Mouse (Mus musculus) layer of hippocampus, adult 18-20 months (tissue): Measurements from ENCODE around the gene Itpkb. TPM values are rescaled to one million over a fixed set of nuclear protein-coding genes. Genes with fewer than 3 reads are reported as not detected.
A peak's percentile ranks its signal among the peaks of the same experiment; 100 is the strongest.

Experiments
- DNase-seq, 2 experiments: peaks; one replicate each; pipeline ENCODE4 v3.0.0; 2022; ENCODE audit warnings: low spot score in 2 of 2
- total RNA-seq, 2 experiments: library from RNA; stranded (reverse); gene quantifications; 2 replicates each; pipeline ENCODE4 v1.2.3; 2021

Gene Itpkb
- total RNA-seq, 2 experiments from 2014 or later = 27.2 to 27.4 TPM

DNA sequence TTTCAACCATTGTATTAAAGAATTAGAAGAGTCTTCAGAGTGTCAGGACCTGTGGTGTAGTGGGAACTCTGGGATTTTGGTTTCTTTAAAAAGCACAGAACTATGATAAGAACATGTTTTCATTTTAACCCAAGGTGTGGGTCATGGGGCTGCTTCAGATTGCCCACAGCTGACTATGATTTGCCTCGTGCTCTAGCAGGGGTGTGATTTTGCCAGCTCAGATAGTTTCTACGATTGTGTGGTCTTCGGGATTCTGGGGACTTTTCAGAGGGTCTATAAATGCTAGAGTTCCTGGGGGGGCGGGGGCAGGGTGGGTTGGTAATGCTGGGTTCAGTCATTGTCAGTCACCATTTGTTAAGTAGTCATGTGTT, 61.3 kb downstream of the Itpkb start:
- no peak for DNase-seq

GRCm38 (mm10) chr1:180392137-180392798, 62.0 kb downstream of the Itpkb start:
- DNase-seq = no peak

GRCm38 (mm10) chr1:180393017-180393797, 62.9 kb downstream of the Itpkb start:
- no peak for DNase-seq

DNA sequence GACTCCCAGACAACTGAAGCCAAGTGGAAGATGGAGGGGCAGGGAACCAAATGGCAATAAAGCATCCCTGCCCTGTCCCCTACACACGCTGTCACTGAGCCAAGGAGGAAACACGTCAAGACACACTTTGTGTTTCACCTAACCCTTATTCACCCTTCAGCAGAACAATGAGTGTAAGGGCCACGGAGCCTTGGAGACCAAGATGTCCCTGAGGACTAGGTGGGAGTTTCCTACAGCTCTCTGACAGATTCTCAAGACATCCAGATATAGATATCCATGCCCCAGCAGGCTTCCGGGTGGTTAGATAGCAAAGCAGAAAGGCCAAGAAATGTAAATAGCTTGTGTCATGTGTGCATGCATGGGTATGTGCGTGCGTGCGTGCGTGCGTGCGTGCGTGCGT, 63.6 kb downstream of the Itpkb start:
- DNase-seq = no peak

DNA sequence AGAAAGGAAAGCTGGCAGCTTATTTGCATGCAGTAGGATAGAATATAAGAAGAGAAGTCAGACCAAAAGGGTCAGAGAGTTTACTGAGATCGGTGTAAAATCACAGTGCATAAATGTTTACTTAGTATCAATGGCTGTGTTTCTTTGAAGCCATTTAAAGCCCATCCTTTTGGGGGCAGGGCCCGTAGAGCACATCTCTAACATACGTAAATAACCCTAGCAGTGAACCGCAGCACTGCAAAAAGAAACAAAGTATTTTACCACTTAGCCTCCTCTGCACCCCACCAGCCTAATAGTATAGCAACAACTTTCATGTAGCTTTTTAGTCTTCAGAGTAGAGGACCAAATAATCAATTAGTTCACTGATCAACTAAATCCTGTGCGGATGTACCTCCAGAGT, 67.4 kb downstream of the Itpkb start:
- no peak for DNase-seq

DNA sequence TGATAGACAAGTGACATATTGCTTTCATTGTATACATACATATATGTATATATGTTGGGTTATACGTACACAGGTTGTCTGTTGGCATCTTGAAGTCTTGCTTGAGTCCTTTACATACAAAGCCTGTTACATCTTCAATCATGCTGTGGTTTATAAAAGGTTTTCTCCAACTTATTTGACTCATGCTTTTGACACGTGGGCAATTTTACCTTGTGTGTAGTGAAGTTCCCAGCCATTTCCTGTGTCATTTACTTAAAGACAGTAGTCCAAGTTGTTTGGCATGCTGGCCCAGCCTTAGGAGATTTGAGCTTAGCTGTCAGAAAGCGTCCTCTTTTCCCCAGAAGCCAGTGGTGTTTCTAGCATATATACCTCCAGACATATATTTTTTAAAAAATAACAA, 68.2 kb downstream of the Itpkb start:
- no peak for DNase-seq

DNA sequence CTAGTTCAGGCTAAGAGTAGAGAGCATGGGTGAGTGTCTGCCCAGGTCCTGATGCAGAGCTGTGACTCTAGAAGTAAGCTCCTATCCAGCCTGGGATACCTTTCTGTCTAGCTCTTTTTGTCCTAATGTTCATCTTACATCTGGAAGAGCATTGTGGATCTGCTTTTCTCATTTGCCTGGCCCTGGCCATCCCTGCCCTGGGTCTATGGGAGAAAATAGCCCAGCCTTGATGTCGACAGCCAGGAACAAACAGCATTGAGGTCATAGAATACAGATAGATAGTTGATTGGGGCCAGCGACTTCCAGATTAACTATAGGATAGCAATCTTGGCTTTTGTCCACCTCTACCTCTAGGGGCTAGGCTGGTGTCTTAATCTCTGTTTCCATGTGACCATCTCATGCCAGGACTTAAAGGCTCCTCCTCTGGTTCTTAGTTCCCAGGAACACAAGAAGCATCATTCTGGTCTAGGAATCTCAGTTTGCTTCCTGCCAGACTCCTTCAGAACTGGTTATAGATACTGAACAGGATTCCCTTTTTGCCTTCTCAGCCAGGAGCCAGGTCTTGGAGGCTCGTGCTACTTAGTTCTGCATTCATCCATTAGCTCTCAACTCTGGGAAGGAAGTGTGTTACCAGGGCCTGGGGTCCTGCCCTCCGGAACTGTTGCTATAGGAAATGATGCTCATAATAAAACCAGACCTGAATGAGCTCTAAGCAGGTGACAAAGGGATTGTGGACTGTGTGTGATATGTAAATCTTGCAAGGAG, 70.6 kb downstream of the Itpkb start:
- no peak for DNase-seq

DNA sequence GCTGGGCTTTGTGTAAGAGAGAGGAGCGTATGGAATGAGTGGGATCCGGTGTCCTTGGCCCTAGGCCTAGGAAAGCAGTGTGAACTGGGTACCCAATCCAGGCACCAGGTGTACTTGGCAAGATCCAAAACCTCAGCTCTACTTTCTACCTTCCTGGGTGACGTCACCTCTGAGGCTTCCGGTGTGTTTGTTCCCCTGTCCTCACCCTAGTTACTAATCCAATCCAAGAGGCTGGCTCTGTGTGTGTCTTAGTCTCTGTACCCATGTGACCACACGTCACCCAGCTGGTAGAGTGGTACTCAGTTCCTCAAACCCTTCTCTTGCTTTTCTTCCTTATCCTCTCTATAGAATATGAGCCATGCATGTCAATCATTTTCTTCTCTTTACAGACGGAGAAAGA, 71.4 kb downstream of the Itpkb start:
- no peak for DNase-seq

DNA sequence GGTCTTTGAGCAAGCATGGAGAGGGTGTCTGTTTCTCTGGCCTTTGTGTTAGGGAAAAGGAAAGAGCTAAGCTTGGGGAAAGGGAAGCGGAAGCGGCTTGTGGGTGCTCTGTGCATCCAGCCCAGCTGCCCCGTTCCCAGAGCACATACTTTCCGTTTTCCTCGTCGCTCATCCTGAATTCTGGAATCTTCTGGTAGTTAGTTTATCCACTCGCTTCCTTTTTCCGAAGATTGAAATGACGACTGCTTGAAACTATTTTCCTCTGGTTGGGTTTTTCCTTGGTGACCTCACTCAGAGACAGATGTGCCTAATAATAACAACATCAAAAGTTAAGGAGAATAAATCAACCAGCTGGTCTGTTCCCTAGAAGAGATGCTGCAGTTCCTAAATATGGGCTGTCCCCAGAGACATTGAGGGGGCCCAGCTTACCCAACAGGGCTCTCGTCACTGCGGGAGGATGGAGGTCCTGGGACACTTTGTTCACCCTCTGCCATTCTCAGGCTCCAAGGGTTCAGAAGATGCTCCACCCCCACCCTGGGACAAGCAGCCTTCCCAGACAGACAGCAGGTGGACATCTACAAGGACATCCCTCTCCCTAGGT, 72.3 kb downstream of the Itpkb start:
- DNase-seq = no peak

DNA sequence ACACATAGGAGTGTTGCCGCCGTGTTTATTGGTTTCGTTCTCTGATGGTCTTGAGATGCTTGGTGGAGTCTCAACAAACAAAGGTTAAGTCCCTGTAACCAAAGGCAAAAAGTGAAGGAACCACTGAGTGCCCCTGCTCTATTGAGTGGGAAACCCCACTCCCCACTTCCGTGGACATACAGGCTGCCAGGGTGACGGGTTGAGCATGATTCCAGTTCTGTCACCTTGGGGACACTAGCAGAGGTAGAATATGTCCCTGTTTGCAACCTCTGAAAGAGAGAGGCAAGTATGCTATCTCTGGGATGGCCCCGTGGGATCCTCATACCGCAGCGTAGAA, 73.0 kb downstream of the Itpkb start:
- DNase-seq = no peak

GRCm38 (mm10) chr1:180403694-180404606, 73.7 kb downstream of the Itpkb start:
- DNase-seq = peak in 1 of 2 experiments; percentile 5

- no peak for DNase-seq
Observed at GRCm38 (mm10) chr1:180404706-180405105, 74.4 kb downstream of the Itpkb start.

GRCm38 (mm10) chr1:180405576-180406335, 75.5 kb downstream of the Itpkb start:
- DNase-seq = no peak

- no peak for DNase-seq
Observed at GRCm38 (mm10) chr1:180406336-180407035, 76.2 kb downstream of the Itpkb start.

DNA sequence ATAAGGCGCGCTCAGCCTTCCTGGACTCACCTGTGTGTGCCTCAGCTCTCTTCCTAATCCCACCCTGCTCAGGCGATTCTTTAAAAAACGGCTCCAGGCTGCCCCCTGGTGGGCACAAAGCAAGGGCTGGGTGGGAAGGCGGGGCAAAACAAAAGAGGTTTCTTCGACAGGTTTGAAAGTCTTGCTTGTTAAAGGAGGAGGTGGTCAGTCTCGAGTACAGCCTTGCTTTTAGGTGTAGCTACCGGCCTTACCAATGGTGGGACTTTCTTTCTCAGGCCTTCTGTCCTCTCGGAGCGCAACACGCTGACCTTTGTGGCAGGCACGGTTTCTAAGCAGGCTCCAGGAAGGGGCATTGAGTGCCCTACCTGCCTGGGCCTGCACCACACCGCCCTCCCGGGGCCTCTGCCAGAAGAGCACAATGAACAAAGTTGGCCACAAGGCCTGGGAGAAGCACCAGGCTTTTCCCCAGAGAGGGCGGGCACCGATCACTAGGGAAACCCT, 76.9 kb downstream of the Itpkb start:
- DNase-seq = peak in 1 of 2 experiments; percentile 60

GRCm38 (mm10) chr1:180407727-180408719, 77.7 kb downstream of the Itpkb start:
- DNase-seq = peak in 1 of 2 experiments; percentile 51

- DNase-seq = no peak
Observed at GRCm38 (mm10) chr1:180408832-180409231, 78.5 kb downstream of the Itpkb start.

DNA sequence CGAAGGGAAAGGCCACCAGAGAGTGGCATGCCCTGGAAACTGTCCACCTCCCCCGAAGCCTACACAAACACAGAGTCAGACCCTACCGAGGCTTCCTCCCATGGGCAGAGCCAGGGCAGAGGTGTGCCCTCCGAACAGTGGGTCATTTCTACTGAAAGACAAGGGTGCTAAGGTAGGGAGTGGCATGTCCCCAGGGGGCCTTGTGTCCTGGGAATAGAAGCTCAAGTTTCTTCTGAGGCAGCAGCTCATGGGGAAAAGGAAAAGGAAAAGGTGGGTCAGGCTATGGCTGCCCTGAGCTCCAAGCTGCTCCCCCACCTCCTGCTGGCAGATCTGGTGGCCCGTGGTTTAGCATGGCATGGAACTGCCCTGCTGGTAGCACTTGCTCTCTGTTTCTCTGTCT, 79.5 kb downstream of the Itpkb start:
- no peak for DNase-seq
